Mouse (Mus musculus): ENCODE results near the gene Mtmr11. TPM values are rescaled to one million over a fixed set of nuclear protein-coding genes. Genes with fewer than 3 reads are reported as not detected.
A peak's percentile ranks its signal among the peaks of the same experiment; 100 is the strongest.
"Not testable (repeated sequence)": the region's sequence is repeated elsewhere in the genome, so short reads cannot be mapped to it uniquely, and the experiment has no call there.

Gene Mtmr11
- polyA plus RNA-seq, 1 experiment from 2014 or later: 19.7 TPM

DNA sequence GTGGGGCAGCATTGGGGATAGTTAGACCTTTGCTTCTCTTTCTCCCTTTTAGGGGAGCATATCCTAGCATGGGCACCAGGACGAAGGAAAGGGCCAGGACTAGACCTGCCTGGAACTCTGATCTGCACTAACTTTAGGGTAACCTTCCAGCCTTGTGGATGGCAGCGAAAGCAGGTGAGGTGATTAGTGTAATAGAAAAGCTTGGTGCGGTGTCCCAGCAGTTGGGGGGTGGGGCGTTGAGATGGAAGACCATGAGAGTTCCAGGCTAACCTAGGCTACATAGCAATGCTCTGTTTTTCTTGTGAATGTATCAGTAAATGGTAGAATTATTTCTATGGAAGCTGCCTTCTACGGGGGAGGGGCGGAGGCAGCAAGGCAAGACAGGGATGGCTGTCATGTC, 1.2 kb downstream of the Mtmr11 start:
- H3K4me3 ChIP-seq (ENCODE audit: low read depth, low read length): peak overlapping the region; percentile 46
- WGBS: 87% methylated on average over 6 of the region's 6 CpGs
- no peaks in the 10 kb centered on the region for H3K27me3 ChIP-seq (replicated peaks; ENCODE audit: control insufficient read depth, insufficient read depth, low read length)
- H3K27ac ChIP-seq (replicated peaks; ENCODE audit: low read depth, low read length): peak overlapping the region; percentile 81; the same call in 1 of the 2 replicates
- DNase-seq (ENCODE audit: low spot score) (no peak), ATAC-seq (ENCODE audit: low read depth) (no peak)
- H3K4me2 ChIP-seq (ENCODE audit: low read depth, low read length): peak overlapping the region; percentile 74
- peak overlapping the region; percentile 60 for H3K9ac ChIP-seq (ENCODE audit: low read depth, low read length)
- peaks cover 7% of the 10 kb centered on the region; the same call in 1 of the 2 replicates for H3K36me3 ChIP-seq (ENCODE audit: control insufficient read depth, insufficient read depth, low read length)
- peaks cover 11% of the 10 kb centered on the region for H3K4me1 ChIP-seq (ENCODE audit: control insufficient read depth, insufficient read depth, low read length)
- no peaks in the 10 kb centered on the region for H3K9me3 ChIP-seq (ENCODE audit: control insufficient read depth, low read length)

DNA sequence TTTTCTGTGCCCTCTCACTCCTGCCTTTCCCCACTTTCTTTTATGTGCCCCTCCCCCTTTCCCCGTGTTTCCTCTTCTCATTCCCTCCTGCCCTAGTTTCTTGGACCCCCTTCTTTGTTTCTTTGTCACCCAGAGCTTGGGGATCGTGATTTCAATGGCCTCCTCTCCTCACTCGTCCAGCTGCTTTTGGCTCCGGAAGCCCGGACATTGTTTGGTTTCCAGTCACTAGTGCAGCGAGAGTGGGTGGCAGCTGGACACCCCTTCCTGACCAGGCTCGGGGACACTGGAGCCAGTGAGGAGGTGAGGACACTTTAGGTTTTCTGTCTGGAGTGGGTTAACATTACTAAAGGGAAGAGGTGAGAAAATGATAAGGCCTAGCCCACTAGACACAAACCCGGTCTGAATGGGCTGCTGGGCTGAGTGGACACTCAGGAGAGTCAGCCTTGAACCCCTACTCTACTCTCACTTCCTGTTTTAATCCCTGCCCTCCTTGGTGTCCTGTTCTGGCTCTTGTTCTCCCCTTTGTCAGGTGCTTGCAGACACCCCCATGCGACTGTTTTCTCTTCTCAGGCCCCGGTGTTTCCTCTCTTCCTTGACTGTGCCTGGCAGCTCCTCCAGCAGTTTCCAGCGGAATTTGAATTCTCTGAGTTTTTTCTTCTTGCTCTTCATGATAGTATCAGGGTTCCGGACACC, 6.8 kb downstream of the Mtmr11 start:
- H3K36me3 ChIP-seq (ENCODE audit: control insufficient read depth, insufficient read depth, low read length): peaks cover 18% of the 10 kb centered on the region; the same call in 1 of the 2 replicates
- H3K27me3 ChIP-seq (replicated peaks; ENCODE audit: control insufficient read depth, insufficient read depth, low read length): no peaks in the 10 kb centered on the region
- H3K4me3 ChIP-seq (ENCODE audit: low read depth, low read length): no peak overlapping the region
- H3K27ac ChIP-seq (replicated peaks; ENCODE audit: low read depth, low read length): no peak overlapping the region; the same call in 1 of the 2 replicates
- no peak overlapping the region for H3K9ac ChIP-seq (ENCODE audit: low read depth, low read length)
- DNase-seq (ENCODE audit: low spot score) (no peak), ATAC-seq (ENCODE audit: low read depth) (no peak)
- peaks cover 11% of the 10 kb centered on the region for H3K4me1 ChIP-seq (ENCODE audit: control insufficient read depth, insufficient read depth, low read length)
- no peaks in the 10 kb centered on the region for H3K9me3 ChIP-seq (ENCODE audit: control insufficient read depth, low read length)
- H3K4me2 ChIP-seq (ENCODE audit: low read depth, low read length): no peak overlapping the region
- 75% methylated on average over 12 of the region's 12 CpGs for WGBS

DNA sequence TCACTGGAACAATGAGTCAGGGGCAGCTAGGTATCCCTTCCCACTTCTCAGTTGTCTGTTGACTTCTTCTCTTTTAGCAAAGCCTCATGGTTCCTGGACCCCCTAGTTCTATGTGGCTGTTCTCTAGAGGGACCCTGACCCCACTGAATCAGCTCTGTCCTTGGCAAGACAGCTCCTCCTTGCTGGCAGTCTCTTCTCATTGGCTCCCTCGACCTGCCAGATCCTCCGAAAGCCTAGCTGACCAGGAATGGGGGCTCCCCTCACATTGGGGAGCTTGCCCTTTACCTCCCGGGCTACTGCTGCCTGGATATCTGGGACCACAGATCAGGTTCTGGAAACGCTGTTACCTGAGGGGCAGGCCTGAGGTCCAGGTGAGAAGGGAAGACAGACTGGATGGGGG, 8.5 kb downstream of the Mtmr11 start:
- peaks cover 11% of the 10 kb centered on the region for H3K4me1 ChIP-seq (ENCODE audit: control insufficient read depth, insufficient read depth, low read length)
- H3K27ac ChIP-seq (replicated peaks; ENCODE audit: low read depth, low read length): 0 out of 2 replicates have a peak overlapping the region, but pooled peaks have one; percentile 99
- no peak overlapping the region for H3K9ac ChIP-seq (ENCODE audit: low read depth, low read length)
- H3K36me3 ChIP-seq (ENCODE audit: control insufficient read depth, insufficient read depth, low read length): peaks cover 31% of the 10 kb centered on the region
- H3K4me3 ChIP-seq (ENCODE audit: low read depth, low read length): no peak overlapping the region
- H3K27me3 ChIP-seq (replicated peaks; ENCODE audit: control insufficient read depth, insufficient read depth, low read length): no peaks in the 10 kb centered on the region
- no peak for DNase-seq (ENCODE audit: low spot score)
- no peak overlapping the region for H3K4me2 ChIP-seq (ENCODE audit: low read depth, low read length)
- no peaks in the 10 kb centered on the region for H3K9me3 ChIP-seq (ENCODE audit: control insufficient read depth, low read length)
- WGBS: 89% methylated on average over 4 of the region's 4 CpGs
- ATAC-seq (ENCODE audit: low read depth): no peak

DNA sequence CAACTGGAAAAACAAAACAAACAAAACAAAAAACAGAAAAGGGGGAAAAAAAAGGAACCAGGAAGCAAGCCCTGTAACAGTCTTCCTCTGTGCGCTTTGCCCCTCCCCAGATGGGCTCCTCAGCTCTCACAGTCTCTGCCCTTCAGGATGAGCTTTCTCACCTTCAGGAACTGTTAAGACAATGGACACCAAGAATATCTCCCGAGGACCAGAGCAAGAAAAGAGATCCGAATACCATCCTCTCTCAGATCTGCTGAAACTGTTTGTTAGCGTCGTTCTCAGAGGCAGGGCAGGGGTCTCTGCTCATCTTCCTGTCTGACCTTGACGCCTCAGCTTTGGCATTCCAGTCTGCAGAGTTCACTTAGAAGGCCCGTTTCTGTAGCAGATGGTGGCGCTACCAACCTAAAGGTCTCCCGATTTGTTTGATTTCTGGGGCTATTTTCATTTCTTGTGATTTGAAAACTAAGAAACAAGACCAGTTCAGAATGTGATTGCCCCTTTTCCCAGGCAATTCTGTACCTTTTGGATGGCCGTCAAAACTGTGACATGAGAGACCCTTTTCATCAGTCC, 9.3 kb downstream of the Mtmr11 start:
- WGBS: 64% methylated on average over 10 of the region's 10 CpGs
- DNase-seq (ENCODE audit: low spot score): no peak
- H3K9ac ChIP-seq (ENCODE audit: low read depth, low read length): peak overlapping the region; percentile 91
- H3K27ac ChIP-seq (replicated peaks; ENCODE audit: low read depth, low read length): peak overlapping the region; percentile 99
- H3K36me3 ChIP-seq (ENCODE audit: control insufficient read depth, insufficient read depth, low read length): peaks cover 39% of the 10 kb centered on the region
- no peaks in the 10 kb centered on the region for H3K27me3 ChIP-seq (replicated peaks; ENCODE audit: control insufficient read depth, insufficient read depth, low read length)
- H3K9me3 ChIP-seq (ENCODE audit: control insufficient read depth, low read length): no peaks in the 10 kb centered on the region
- no peak for ATAC-seq (ENCODE audit: low read depth)
- peaks cover 11% of the 10 kb centered on the region for H3K4me1 ChIP-seq (ENCODE audit: control insufficient read depth, insufficient read depth, low read length)
- peak overlapping the region; percentile 88 for H3K4me3 ChIP-seq (ENCODE audit: low read depth, low read length)
- peak overlapping the region; percentile 95 for H3K4me2 ChIP-seq (ENCODE audit: low read depth, low read length)

DNA sequence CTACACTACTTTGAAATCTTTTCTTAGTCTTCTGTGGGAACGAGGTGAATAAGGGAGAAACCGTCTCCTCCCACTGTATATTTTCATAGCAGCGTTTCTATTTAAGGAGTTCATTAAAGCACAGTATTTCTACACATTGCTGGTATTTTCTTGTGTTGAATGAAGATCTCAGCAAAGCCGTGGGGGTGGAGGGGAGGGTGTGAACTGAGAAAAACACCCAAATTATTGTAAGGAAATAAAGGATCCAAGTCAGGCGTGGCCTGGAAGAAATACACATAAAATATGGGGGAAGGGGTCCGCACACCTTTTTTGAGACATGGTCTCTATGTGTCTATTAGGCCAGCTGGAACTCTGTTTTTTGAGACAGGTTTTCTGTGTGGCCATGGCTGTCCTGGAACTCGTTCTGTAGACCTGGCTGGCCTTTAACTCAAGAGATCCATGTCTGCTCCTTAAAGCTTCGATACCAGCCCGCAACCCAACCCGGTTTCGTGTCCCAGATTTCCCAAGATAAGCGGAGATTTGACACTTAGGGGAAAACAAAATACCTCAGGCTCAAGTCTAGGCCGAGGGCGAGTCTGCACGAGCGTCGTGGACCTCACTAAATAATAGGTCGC, 9.9 kb downstream of the Mtmr11 start:
- peak overlapping the region; percentile 99 for H3K27ac ChIP-seq (replicated peaks; ENCODE audit: low read depth, low read length)
- ATAC-seq (ENCODE audit: low read depth) (no peak; the same call in 1 of the 2 replicates), DNase-seq (ENCODE audit: low spot score) (no peak)
- H3K9me3 ChIP-seq (ENCODE audit: control insufficient read depth, low read length): no peaks in the 10 kb centered on the region
- H3K4me3 ChIP-seq (ENCODE audit: low read depth, low read length): peak overlapping the region; percentile 88
- H3K4me1 ChIP-seq (ENCODE audit: control insufficient read depth, insufficient read depth, low read length): peaks cover 11% of the 10 kb centered on the region
- peak overlapping the region; percentile 95 for H3K4me2 ChIP-seq (ENCODE audit: low read depth, low read length)
- 20% methylated on average over 18 of the region's 18 CpGs for WGBS
- peak overlapping the region; percentile 91 for H3K9ac ChIP-seq (ENCODE audit: low read depth, low read length)
- peaks cover 46% of the 10 kb centered on the region for H3K36me3 ChIP-seq (ENCODE audit: control insufficient read depth, insufficient read depth, low read length)
- no peaks in the 10 kb centered on the region for H3K27me3 ChIP-seq (replicated peaks; ENCODE audit: control insufficient read depth, insufficient read depth, low read length)

DNA sequence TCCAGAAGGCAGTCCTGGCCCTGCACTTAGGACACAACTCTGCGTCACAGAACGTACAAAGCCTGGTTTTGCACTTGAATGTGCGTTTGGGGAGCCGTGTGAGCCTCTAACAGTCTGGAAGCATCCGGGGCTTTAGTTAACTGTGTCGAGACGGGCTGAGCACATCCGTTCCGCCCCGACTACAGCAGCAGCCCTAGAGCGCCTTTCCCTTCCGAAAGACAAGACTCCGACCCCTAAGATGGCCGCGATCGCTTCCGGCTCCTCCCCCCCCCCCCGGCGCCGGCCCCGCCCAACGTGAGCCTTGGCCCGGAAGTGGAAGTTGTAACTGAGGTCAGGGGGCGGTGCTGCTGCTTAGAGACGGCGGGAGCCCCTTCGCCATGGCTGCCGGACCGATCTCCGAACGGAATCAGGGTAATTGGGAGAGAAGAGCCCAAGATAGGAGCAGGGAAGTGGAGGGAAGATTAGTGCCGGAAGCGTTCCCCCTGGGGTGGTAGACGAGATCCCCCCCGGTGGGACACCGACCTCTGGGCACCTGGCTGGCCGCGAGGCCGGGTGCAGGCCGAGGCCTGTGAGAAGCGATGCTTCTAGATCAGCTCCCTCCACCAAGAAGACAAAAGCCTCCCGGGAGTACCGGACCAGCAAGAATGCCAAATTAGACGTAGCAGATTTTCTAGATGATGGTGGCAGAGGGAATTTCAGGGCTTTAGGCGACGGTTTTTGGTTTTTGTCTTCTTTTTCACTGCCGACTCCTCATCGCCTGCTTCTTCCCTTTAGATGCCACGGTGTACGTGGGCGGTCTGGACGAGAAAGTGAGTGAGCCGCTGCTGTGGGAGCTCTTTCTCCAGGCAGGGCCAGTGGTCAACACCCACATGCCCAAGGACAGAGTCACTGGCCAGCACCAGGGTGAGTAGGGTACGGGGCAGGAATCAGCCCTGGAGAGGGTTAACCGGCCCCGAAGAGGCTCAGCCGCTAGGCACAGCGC, 10.7 kb downstream of the Mtmr11 start, which contains the start of gene Sf3b4:
Gene Sf3b4 (plus strand): TSS at position 136 of the 982 bp plus-strand sequence.
- Histone ChIP-seq H3K4me3 (ENCODE audit: low read depth, low read length) (peak within 1 kb of the TSS; percentile 88), H3K4me1 (ENCODE audit: control insufficient read depth, insufficient read depth, low read length) (peaks cover 11% of the 10 kb centered on the region), H3K4me2 (ENCODE audit: low read depth, low read length) (peak within 1 kb of the TSS; percentile 95), H3K9ac (ENCODE audit: low read depth, low read length) (peak within 1 kb of the TSS; percentile 91), H3K27me3 (replicated peaks; ENCODE audit: control insufficient read depth, insufficient read depth, low read length) (no peaks in the 10 kb centered on the region), H3K27ac (replicated peaks; ENCODE audit: low read depth, low read length) (peak within 1 kb of the TSS; percentile 99), H3K9me3 (ENCODE audit: control insufficient read depth, low read length) (no peaks in the 10 kb centered on the region), H3K36me3 (ENCODE audit: control insufficient read depth, insufficient read depth, low read length) (peaks cover 50% of the 10 kb centered on the region)
- peak; percentile 97 for DNase-seq (ENCODE audit: low spot score)
- WGBS: 1% methylated on average over 41 of the region's 58 CpGs
- ATAC-seq (ENCODE audit: low read depth): peak; percentile 95

DNA sequence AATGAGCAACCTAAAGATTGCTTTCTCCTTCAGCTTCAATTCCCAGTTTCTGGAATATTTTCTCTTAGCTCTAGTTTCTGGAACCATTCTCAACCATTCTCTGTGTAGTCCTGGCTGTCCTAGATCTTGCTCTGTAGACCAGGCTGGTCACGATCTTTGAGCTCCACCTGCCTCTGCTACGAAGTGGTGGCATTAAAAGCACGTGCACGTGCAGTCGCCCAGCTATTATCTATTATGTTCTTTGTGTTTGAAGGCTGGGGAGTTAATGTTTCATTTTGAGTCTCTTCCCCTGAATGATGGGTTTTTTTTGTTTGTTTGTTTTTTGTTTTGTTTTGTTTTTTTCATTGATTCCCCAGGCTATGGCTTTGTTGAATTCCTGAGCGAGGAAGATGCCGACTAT, 11.4 kb downstream of the Mtmr11 start:
- Histone ChIP-seq H3K9me3 (ENCODE audit: control insufficient read depth, low read length) (no peaks in the 10 kb centered on the region), H3K9ac (ENCODE audit: low read depth, low read length) (peak overlapping the region; percentile 91), H3K27ac (replicated peaks; ENCODE audit: low read depth, low read length) (no peak overlapping the region), H3K36me3 (ENCODE audit: control insufficient read depth, insufficient read depth, low read length) (peaks cover 50% of the 10 kb centered on the region), H3K4me1 (ENCODE audit: control insufficient read depth, insufficient read depth, low read length) (peaks cover 11% of the 10 kb centered on the region), H3K4me2 (ENCODE audit: low read depth, low read length) (peak overlapping the region; percentile 95), H3K27me3 (replicated peaks; ENCODE audit: control insufficient read depth, insufficient read depth, low read length) (no peaks in the 10 kb centered on the region), H3K4me3 (ENCODE audit: low read depth, low read length) (peak overlapping the region; percentile 88)
- no peak for ATAC-seq (ENCODE audit: low read depth)
- WGBS: 35% methylated on average over 7 of the region's 7 CpGs
- no peak for DNase-seq (ENCODE audit: low spot score)

DNA sequence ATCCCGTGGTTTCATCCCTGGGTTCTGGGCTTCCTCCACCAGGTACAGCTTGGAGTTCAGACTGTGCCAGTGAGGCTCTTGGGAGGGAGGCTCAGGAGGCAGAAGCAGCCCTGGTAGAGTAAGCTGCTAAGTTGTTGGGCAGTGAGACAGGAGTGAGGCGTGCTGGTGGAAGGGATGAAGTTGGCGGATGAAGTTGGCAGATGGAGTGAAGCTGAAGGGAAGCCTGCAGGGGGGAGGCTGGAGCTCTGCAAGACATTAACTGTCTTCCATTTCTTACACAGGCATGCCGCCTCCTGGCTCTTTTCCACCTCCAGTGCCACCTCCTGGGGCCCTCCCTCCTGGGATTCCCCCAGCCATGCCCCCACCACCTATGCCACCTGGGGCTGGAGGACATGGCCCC, 12.2 kb downstream of the Mtmr11 start:
- H3K36me3 ChIP-seq (ENCODE audit: control insufficient read depth, insufficient read depth, low read length): peaks cover 52% of the 10 kb centered on the region

More for the DNA sequence above, 12.2 kb downstream of the Mtmr11 start:
- not testable (repeated sequence) for H3K9ac ChIP-seq (ENCODE audit: low read depth, low read length); H3K9me3 ChIP-seq (ENCODE audit: control insufficient read depth, low read length); H3K27ac ChIP-seq (replicated peaks; ENCODE audit: low read depth, low read length); DNase-seq (ENCODE audit: low spot score); ATAC-seq (ENCODE audit: low read depth); H3K27me3 ChIP-seq (replicated peaks; ENCODE audit: control insufficient read depth, insufficient read depth, low read length); H3K4me3 ChIP-seq (ENCODE audit: low read depth, low read length); H3K4me2 ChIP-seq (ENCODE audit: low read depth, low read length)
- peaks cover 11% of the 10 kb centered on the region for H3K4me1 ChIP-seq (ENCODE audit: control insufficient read depth, insufficient read depth, low read length)
- WGBS: 86% methylated on average over 4 of the region's 4 CpGs

Measured in embryonic facial prominence, embryonic 14.5 days (tissue).